Mouse (Mus musculus): ENCODE data around the gene Tnrc6c. TPM values are rescaled to one million over a fixed set of nuclear protein-coding genes. Genes with fewer than 3 reads are reported as not detected.
A peak's percentile ranks its signal among the peaks of the same experiment; 100 is the strongest.

Tnrc6c gene
- total RNA-seq, 2 experiments from 2014 or later: 32.2 to 33.9 TPM

DNA sequence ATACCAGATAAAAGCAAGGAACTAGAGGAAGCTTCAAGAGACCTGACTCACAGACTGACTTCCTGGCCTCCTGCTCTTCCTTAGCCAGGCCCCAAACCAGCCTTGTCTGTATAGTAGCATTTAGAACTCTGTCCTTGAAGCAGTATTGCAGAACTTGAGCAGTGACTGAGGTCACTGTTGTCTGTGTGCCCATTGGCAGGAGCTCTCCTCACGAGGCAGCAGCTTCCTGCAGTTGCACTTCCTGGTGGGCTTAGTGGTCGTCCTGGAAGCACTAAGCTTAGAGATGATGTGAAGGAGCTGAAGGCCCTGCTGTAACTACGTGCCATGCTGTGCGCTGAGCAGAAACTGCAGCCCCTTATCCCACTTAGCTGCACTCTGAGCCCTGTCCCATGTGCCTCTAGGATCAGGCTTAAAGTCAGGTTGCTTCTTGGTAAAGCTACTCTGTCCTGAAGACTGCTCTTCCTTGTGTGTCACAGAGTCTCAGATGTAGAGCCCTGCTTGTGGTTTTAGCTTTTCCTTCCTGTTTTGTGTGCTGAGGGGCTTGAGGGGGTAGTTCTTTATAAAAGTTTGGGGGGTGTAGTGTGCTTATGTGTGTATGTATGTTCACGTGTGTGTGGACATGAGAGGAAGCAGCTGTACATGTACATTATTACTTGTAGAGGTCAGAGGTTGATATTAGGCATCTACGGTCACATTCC, 70.7 kb downstream of the Tnrc6c start:
- intact Hi-C loops (cut with DNase I): no loop called here
- peak in 1 of 2 experiments; percentile 25 for DNase-seq

DNA sequence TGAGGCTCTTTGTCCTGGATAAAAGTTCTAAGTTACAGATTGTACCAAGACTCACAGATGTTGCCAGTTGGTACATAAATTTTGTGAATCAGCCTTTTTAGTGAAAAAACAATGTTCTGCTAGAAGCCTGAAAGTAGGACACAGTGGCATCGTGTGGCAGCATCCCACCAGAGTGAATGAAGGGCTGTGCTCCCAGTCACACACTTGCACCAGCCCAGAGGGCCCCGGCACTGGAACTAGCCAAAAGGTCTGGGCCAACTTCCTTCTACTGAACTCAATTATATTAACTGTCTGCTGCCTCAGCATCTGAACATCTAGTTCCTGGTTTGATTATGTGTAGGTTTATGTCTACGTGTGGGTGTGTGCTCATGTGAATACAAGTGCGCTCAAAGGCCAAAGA, 72.9 kb downstream of the Tnrc6c start:
- intact Hi-C loops (cut with DNase I): no loop called here
- DNase-seq: no peak

DNA sequence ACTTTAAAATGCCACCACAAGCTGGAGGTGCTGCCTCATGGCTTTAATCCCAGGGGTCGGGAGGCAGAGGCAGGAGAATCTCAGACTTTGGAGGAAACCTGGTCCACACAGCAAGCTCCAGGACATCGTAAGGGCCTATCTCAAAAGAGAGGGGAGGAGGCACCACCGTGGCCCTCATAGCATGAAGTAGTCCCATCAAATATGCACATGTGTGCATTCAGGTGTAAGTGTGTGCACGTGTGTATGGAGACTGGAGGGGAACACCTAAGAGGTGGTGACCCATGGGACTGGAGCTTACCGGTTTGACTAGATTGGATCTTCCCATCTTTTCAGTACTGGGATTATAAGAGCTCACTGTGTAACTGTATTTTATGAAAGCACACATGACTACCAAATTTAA, 74.2 kb downstream of the Tnrc6c start:
- no peak for DNase-seq
- intact Hi-C loops (cut with DNase I): no loop called here

DNA sequence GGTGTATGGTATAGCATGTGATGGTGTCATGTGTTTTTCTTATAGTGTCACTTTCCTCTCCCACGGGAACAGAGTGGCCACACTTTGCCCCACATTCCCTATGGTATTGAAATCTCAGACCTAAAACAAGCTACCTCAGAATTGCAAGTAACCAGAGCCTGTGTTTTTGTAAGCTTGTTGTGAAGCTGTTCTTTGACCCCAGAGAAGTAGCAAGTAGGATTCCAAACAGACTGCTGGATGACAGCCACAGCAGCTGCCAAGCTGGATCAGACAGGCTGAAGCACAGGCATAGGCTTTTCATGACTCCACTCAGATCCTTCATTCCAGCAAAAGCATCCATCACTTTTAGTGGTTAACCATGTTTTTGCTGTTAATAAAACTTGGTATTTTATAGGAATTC, 74.8 kb downstream of the Tnrc6c start:
- peak; percentile 67 to 75 for DNase-seq
- intact Hi-C loops (cut with DNase I): no loop called here

DNA sequence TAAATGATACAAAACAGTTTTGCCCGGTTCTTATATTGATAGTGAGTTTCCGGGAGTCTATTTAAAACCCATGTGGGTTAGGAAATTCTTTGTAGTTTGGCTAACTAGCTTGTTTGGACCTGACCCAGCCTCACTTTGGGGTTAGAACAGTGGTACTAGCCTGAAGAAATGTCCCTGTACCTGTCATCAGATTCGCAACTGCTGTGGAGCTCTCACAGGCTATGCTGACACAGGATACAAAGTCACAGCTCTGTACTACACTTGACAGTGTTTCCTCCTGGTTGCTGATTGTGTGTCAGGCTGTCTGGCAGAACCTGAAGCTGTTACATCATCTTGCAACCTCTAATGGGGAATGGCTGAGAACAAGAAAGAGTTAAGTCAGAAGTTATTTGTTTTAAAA, 75.3 kb downstream of the Tnrc6c start:
- intact Hi-C loops (cut with DNase I): no loop called here

DNA sequence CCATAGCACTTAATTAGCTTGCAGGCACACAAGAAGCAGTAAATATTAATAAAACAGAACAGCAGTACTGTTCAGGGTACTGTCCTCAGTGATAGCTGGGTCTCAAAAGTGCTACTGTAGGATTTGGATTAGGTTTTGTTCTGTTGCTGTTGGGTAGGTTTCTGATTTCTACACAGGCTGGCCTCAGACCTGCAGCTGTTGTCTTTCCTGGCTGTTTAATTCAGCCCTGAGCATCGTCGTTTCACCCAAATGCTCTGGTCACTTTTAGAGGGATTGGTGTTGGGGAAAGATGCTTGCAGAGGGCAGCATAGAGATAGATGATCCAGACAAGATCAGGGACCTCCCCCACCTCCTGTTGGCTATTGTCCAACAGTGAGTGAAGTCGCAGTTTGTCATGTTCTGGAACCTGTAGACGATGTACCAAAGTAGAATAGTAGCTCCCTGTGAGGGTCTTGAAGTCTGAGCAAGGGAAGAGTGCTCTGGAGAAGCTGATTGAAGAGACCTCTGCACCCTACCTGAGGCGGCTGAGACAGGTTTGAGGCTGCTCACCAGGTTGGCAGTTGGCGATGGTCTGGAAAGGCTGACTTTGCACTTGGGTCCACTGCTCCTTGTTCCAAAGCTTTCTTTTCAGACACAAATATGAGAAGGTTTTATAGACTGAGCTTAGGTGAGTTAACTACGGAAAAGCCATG, 75.9 kb downstream of the Tnrc6c start:
- no peak for DNase-seq
- intact Hi-C loops (cut with DNase I): no loop called here

More for the DNA sequence above, 75.3 kb downstream of the Tnrc6c start:
- peak; percentile 20 to 30 for DNase-seq

DNA sequence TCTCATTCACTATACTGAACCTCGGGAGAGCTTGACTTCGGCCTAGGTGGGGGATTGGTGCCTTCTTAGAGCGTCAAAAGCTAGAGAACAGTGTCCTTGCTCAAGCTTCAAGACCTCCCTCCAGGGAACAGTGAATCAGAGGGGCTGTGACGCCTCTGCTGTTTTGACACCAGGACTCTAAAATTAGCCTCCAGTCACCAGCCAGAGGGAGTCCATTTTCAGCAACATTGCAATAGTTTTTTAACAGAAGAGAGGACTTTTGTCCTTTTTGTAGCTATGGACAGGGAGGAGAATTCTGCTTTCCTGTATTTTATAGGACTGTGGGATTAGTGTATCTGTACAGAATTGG, 76.4 kb downstream of the Tnrc6c start:
- intact Hi-C loops (cut with DNase I): no loop called here
- peak; percentile 34 to 38 for DNase-seq

DNA sequence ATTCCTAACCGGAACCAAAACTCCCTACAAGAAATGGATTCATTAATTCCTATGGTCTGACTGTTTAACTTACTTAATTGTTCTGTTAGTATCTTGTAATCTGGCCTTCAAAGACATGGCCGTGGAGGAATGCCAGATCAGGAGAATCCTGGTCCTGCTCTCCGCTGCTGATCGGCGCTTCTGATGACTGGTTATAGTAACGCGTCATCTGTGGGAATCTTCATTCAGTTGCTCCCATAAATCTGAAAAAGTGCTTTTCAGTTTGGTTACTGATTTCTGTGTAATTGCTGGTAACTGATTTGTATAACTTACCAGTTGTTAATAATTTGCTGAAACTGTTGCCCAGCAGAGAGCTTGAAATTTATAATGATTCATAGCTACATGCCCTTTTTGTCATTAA, 77.4 kb downstream of the Tnrc6c start:
- DNase-seq: no peak
- intact Hi-C loops (cut with DNase I): no loop called here

DNA sequence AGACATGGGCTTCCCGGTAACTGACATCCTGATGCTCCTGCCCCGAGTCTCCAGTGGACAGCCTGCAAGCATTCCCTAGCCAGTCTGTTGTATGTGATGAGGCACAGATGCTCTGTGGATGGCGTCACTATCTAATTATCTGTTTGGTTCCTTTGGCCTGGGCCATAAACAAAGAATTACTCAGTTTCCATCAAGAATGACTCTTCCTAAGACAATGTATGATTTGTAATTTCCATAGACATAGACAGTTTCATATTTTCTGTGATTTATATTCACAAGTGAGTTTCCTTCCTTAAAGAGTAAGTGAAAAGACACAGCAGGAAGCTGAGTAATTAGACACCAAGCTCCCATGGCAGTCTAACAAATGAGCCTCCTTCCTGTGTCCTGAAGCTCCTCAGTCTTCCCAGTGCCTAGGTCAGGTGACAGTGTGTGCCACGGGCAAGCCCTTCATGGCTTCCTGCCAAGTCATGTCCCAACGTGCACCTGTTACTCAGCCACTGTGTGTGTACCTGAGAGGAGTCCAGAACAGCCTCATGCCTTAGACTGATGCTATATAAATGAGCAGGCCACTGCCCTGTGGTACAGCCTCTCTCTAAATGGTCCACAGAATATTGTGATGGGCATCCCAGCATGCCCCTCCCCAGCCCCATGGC, 82.1 kb downstream of the Tnrc6c start:
- no peak for DNase-seq
- intact Hi-C loops (cut with DNase I): no loop called here

DNA sequence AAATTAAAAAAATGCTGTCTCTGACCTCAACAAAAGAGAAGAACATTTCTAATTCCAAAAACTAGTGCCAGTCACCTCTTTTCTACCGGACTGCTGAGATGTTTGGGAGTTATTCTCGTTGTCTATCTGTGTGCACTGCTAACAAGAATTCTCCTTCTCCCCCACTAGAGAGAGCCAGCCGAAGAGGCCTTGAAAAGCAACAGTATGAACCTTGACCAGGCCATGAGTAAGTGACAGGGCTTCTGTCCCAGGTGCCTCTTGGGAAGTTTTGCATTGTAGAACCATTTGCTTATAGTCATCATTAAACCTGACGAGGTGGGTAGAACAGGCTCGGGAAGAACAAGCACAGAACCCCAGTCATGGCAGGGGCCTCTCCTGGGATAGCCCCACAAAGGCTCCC, 84.0 kb downstream of the Tnrc6c start:
- intact Hi-C loops (cut with DNase I): no loop called here
- no peak for DNase-seq

DNA sequence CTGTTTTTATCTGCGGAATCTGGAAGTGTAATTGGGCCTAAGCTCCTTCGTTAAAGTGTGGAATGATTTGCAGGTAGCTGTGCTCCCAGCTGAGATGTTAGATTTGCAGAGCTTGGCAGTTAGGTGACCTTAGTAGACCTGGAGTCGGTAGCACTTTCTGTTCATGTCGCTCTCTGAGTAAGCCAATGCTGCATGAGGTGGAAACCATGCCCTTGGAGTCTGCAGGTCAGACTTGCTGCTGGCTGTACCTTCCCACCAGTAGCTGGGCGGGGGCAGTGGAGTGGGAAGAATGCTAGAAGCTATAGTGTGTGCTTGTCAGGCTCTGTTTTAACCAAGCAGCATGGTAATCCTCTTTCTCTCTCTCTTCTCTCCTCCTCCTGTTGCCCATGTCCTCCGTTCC, 87.0 kb downstream of the Tnrc6c start:
- intact Hi-C loops (cut with DNase I): no loop called here
- no peak for DNase-seq

DNA sequence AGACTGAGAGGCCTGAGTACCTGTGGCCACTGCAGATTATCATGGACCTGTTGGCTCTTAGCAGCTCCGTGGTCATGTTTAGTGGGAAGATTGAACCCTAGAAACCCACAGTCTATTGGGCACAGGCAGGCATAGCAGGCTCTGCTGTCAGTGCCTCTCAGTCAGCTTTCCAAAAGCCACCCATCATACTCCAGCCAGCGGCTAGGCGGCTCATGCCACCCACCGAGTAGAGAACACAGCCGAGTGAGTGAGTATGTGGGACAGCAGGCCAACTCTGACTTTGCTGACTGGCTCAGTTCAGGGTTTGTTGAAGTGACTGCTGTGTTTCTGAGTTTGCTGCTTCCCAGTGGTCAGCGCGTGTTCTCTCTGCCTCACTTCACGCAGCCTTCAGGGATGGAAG, 88.2 kb downstream of the Tnrc6c start:
- no peak for DNase-seq
- intact Hi-C loops (cut with DNase I): no loop called here

DNA sequence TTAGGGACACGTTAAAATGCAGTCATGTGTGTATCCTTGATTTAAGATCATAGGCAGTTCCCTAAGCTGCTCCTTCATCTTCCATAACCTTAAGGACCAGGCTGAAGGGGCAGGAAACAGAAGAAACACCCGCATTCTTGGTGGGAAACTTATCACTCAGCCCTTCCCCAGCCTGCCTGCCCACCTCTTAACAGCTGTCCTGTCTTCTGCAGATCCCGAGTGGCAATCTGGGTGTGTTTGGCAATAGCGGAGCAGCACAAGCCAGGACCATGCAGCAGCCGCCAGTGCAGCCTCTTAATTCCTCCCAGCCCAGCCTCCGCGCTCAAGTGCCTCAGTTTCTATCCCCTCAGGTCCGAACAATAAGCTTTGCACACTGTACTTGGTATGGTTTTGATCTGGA, 88.6 kb downstream of the Tnrc6c start:
- intact Hi-C loops (cut with DNase I): no loop called here
- no peak for DNase-seq

DNA sequence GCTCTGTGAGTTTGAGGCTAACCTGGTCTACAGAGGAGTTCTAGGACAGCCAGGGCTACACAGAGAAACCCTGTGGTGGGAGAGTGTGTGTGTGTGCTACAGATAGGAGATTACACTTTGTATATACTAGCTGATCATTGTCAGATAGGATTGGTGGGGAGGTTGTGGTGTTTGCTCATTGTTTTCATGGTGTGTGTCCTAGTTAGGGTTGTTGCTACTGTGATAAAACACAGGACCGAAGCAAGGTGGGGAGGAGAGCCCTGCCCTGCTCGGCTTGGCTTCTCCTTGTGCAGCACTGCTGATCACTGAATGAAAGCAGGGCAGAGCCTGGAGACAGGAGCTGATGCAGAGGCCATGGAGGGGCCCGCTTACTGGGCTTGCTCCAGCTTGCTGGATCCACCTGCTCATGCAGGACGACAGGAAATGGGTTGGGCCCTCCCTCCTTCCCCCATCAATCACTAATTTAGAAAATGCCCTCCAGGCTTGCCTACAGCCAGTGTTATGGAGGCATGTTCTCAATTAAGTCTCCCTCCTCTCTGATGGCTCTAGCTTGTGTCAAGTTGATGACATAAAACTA, 89.5 kb downstream of the Tnrc6c start:
- intact Hi-C loops (cut with DNase I): no loop called here
- DNase-seq: no peak

DNA sequence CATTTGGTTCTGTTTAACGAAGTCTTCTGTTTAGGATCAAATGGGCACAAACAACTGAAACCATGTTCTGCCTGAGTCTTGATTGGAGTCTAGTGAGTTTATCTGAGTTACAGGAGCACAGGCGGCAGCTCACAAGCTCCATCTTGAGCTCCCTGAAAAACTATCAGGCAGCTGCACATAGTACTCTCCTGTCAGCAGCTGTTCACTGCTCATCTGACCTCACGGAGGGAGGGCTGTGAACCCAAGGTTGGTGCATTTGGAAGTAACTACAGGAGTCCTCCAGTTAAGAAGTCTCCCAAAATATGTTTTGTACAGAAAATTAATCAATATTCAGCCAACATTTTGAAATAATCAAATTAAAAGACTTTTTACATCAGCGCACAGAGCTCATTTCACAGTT, 94.5 kb downstream of the Tnrc6c start:
- DNase-seq: no peak
- intact Hi-C loops (cut with DNase I): no loop called here

DNA sequence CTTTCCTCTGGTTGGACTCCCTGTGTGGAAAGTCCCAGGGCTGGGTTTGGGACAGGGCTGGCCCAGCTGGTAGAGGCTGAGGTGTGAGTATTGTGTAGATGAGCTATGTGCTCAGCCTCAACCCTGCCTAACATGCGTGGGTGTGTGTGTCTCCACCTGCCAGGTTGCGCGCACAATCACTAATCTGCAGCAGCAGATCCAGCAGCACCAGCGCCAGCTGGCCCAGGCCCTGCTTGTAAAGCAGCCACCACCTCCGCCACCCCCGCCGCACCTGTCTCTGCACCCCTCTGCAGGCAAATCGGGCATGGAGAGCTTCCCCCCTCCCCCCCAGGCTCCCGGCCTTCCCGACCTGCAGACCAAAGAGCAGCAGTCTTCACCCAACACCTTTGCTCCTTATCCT, 95.3 kb downstream of the Tnrc6c start:
- intact Hi-C loops (cut with DNase I): no loop called here
- no peak for DNase-seq

DNA sequence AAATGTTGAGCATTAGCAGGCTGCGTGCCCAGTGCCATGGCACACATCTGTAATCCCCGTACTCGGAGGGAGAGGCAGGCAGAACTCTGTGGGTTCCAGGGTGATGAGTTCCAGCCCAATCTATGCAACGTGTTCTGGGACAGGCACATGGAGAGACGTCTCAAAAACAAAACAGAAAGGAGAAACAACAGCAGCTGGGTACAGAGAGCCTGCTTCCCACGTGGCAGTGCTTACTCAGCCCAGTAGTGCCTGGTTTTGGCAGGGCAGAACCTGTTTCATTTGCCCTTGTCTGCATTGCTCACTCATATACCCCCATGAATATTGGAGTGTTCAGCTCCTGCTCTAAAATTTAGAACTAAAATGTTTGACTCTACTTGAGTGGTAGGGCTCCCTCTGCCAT, 97.5 kb downstream of the Tnrc6c start:
- intact Hi-C loops (cut with DNase I): no loop called here
- no peak for DNase-seq

DNA sequence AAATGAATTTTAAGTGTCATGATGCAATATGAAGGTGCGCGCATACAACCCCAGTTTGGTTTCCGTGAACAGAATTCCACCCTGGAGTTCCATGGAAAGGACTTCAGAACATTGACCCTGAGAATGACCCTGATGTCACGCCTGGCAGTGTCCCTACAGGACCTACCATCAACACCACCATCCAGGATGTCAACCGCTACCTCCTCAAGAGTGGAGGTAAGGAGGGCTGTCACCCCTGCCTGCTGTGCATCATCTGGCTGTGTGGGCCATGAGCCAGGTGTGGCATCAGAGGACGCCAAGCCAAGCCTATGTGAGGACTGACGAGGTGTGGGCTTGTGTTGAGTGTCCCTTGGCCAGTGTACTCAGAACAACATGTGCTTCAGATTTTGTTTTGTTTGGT, 101.8 kb downstream of the Tnrc6c start:
- DNase-seq: no peak
- intact Hi-C loops (cut with DNase I): no loop called here

DNA sequence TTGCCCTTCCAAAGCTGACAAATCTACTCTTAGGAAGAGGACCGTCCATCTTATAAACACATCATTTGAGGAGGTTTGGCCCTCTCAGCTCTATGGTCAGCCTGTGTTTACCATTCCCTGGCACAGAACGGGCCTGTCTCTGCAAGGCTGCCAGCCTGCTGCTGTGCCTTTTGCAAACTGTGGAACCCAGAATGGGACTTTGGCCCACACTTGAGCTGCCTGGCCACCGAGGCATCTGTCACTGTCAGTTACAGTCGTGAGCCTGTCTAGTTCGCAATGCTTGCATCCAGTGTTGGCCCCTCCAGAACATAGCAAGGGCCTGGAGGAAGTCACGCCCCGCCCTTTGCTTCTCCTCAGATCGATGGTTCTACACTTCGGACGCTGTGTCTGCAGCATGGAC, 105.2 kb downstream of the Tnrc6c start:
- no peak for DNase-seq
- intact Hi-C loops (cut with DNase I): no loop called here

DNA sequence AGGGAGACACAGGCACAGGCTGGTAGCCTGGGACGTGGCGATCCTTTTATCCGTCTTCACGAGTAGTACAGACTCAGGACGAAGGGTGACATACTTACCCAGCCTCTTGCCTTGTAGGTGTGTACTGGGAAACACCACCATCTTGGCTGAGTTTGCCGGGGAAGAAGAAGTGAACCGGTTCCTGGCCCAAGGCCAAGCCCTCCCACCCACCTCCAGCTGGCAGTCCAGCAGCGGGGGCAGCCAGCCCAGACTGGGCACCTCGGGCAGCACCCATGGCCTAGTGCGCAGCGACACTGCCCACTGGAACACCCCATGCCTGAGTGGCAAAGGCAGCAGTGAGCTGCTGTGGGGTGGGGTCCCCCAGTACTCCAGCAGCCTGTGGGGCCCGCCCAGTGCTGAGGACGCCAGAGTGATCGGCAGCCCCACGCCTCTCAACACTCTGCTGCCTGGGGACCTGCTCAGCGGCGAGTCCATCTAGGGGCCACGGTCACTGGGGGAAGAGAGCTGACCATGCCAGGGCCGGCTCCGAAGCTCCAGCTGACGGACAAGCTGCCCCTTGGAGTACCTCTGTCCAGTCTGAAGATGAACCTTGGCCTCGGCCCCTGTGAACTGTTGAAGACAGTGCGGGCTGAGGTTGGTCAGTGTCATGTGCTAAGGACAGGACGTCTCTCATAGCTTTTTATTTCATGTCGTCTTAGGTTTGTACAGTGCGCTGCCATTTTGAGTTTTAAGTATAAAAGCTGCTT, 106.5 kb downstream of the Tnrc6c start:
- intact Hi-C loops (cut with DNase I): no loop called here
- no peak for DNase-seq

DNA sequence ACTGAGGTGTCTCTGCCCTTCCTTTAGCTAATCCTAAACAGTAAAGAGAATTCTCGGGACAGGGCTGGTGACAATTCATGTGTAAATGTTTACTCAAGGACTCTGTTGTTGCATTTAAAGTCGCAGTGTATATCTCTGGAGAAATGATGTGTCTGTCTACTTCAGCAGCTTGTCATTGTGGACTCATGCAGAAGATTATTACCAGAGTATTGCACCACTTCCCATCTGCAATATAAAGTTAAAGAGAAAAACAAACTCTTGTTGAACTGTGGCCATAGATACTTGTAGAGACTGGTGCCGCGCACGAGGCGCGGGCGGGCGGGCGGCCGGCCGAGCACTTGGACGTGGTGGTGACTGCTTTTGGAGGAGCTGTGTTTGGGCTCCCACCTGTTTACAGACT, 107.7 kb downstream of the Tnrc6c start:
- no peak for DNase-seq
- intact Hi-C loops (cut with DNase I): no loop called here

Data from heart, postnatal 10 days (tissue).